Mouse (Mus musculus) frontal cortex, postnatal 14 days (tissue): ENCODE measurements at regions not wholly inside any gene's neighbourhood (a gene's known extent, or its start where the extent isn't known, plus 50 kb on each side); places are given as distances from the start of the nearest gene placed in this dataset.

Source experiments
- DNase-seq, 2 experiments: peaks; one replicate each; pipeline ENCODE4 v3.0.0; 2022; ENCODE audit warnings: low spot score in 2 of 2

- no peak for DNase-seq
Measured at GRCm38 (mm10) chr9:122437464-122437863, 86.1 kb downstream of the Abhd5 start.

DNA sequence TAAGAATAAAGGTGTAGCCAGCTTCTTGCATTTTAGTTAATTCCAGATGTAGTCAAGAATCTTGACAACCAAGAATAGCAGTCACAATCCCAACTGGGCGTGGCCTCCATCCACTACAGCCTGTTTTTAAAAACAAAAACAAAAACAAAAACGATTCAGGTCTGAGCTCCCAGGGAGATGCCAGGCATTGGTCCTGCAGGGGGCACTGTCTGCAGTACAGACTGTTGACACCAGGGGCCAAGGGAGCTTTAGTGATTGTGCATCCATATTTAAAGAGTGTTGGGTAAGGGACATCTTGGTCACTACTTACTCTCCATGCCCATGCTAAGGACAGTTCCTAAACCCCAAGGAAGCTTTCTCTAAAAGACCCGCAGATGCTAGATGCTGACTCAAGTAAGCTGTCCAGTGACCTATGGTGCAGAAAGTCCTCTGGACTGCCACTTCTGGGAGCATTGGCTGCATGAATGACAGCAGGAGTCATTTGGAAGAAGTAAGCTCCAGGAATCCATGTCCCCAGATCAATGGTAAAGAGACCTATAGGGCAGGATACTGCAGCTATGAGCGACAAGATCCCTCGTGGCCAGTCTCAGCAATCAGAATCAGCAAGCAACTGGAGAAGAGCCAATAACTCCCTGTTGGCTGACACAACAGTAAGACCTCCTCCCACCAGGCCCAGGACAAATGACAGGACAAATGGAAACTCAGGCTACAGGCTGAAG is 95.1 kb downstream of the Abhd5 start:
- no peak for DNase-seq

DNA sequence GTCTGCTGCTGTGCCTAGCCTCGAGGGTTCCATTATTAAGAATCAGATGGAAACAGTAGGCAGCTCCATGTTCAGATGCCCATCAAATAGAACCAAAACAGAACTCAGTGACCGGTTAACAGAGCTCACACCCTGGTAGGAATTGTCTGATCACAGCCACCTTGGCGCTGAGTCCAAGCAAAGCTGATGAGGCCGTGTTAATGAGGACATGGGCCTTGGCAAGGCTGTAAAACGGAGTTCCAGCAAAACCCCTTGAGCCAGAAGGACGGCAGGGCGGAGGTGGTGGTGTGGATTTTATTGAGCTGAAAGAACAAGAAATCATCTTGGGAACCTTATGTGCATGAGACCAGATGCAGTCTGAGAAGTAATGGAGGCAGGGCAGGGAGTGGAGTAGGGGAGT is 96.2 kb downstream of the Abhd5 start:
- no peak for DNase-seq

DNA sequence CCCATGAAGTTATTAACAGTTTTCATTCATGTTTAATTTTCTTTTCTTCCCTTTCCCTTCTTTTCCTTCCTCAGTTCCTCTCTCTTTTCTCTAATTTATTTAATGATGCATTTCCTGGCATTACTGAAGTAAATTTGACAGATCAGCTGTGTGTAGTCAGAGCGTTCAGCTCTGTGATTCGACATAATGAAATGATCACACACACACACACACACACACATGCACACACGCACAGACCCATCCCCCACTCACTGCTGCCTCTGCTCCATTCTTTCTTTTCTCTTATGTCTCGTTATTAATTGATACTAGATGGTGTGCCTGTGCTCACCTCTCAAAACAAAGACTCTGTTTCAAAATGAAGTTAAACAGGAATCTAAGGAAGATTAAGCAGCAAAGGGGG is 96.9 kb downstream of the Abhd5 start:
- DNase-seq = no peak

GRCm38 (mm10) chr9:122450524-122450923 is 99.1 kb downstream of the Abhd5 start:
- no peak for DNase-seq

DNA sequence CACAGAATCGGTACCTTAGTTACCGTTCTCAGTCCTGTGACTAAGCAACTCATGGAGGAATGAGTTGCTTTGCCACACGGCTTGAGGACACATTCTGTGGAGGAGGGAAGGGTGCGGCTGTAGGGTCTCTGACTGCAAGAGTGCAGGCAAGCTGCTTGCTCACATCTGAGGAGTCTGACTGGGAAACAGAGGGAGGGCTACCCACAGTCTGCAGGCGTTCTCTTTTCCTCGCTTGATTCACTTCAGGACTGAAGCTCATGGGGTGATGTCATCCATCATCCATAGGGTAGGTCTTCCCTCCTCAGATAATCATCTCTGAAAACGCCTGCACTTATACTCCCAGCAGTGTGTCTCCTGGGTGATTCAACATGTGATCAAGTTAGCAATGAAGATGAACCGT is 103.9 kb downstream of the Abhd5 start:
- DNase-seq = peak; percentile 28 to 40

DNA sequence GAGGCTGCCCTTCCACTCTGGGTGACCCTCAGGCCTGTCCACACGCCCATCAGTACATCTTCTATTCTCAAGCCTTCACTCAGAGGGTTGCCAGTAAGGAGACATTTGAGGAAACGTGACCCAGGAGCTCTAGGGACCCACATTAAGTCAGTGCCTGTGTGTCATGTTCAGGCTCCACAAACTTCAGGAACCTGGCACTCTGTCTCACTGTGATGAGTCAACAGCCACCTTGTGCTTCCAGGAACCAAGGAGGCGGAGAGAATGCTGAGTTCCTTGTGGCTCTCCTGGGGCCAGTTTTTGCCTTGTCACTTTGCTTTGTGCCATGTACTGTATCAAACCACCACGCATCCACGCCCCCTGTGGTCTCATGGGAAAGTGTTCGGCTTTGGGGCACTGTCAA is 104.4 kb downstream of the Abhd5 start:
- no peak for DNase-seq

DNA sequence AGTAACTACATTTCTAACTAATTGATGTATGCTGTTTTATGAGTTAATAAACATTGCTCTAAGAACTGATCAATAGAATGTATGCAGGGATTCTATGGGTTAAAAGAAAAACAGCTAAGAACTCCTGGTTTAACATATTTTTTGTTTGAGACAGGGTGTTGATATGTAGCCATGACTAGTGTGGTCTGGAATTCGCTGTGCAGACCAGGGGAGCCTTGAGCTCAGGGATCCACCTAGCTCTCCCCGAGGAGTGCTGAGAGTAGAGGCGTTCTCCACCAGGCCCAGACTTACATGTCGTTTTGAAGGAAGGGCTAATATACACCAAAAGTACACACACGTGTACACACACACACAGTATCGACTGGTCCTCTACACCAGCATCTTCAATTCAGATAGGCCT is 108.1 kb downstream of the Abhd5 start:
- DNase-seq = no peak

DNA sequence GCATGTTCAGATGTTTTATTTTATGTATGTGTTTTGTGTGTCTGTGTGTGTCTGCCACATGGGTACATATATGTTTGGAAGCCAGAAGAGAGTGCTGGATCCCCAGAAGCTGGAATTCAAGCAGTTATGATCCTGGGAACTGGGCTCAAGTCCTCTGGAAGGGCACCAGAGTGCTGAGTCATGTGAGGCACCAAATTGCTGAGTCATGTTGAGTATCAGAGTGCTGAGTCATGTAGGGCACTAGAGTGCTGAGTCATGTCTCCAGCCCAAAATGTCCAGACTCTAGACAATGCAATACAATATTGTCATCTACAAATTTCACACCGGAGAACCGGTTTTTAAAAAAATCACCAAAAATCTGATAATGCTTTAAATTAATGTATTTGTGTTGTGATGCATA is 120.1 kb downstream of the Abhd5 start:
- no peak for DNase-seq

GRCm38 (mm10) chr9:122476356-122476755 is 124.9 kb downstream of the Abhd5 start:
- DNase-seq = peak; percentile 23 to 33

- no peak for DNase-seq
Measured at GRCm38 (mm10) chr9:122487001-122487400, 135.6 kb downstream of the Abhd5 start.

- DNase-seq = no peak
Measured at GRCm38 (mm10) chr9:122494691-122495090, 143.3 kb downstream of the Abhd5 start.

DNA sequence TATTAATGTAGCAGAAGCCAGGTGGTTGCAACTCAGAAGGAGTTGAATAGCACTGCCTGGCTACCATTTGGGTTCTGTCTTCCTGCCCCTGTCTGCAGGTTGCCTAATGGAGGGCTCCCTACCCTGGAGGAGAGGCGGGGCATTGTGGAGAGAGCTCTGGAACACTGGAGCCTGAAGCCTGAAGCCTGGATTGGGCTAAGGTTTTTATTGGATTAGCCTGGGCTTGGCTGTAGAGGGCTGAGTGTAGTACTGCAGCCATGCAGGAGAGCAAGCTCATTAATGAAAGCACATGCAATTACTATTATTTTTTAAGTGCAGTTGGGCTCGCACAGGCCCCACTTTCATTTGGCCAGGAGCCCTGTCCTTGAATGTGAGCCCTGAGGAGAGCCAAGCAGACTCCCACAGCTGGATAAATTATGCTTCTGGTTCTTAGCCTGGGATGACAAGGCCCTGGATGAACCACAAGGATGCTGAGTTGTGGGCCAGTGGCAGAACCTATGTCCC is 145.1 kb downstream of the Abhd5 start:
- DNase-seq = no peak

DNA sequence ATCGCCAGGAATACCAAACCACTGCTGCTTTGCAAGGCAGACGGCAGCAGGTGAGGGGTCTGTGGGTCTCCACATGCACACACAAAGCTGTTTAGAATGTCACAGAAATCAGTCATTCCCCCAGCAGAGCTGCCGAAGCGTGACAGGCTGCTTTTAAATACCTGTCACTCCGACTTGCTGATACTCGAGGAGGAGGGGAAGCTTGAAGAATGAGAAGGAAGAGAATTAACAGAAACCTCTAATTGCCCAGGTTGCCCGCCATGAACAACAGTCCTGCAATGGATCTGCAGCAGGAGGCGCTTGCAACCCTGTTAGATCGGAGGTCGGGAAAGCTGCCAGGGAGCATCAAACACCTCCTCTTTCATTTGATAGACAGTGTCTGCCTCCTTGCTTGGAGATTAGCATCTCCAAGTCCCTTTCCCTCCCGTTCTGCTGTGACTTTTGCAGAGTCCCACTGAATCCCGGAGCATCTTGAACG is 150.5 kb downstream of the Abhd5 start:
- DNase-seq = no peak

DNA sequence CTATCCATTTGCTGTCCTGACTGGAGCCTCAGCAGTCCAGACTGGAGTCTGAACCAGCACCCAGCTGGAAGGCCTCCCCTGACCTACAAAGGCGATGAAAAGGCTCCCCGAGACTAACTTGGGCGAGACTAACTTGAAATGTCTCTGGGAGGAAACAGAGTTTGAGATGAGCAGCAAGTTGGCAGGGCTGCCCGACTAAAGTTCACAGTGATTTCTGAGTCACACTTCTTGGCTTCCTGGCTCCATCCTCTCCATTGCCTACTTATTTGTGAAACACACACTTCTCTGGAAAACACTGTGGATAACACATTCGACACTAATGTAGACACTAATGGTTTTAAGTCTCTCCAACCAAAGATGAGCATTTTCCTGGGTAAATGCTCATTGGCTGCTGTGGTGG is 170.2 kb downstream of the Abhd5 start:
- no peak for DNase-seq

DNA sequence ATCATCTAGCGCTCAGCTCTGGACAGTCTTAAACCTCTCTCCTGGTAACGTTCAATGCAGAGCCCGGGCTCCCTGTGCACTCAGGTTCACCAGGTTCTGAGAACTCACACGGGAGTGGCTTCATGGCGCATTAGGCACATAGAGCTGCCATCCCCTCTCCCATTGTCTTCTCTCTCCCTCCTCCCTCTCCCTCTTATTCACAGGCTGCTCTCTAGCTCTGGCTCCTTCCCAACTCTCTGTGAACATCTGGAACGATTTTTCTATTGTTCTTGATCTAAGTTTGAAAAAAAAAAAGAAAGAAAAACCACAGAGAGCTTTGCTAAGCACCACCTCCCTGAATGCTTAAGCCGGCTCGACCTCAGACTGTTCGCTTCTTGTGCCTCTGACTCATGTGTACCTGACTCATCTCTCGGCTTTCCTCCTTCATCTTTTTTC is 174.2 kb downstream of the Abhd5 start:
- no peak for DNase-seq

- no peak for DNase-seq
Measured at GRCm38 (mm10) chr9:122528267-122528666, 176.9 kb downstream of the Abhd5 start.

- DNase-seq = no peak
Measured at GRCm38 (mm10) chr9:122529721-122530120, 178.3 kb downstream of the Abhd5 start.

DNA sequence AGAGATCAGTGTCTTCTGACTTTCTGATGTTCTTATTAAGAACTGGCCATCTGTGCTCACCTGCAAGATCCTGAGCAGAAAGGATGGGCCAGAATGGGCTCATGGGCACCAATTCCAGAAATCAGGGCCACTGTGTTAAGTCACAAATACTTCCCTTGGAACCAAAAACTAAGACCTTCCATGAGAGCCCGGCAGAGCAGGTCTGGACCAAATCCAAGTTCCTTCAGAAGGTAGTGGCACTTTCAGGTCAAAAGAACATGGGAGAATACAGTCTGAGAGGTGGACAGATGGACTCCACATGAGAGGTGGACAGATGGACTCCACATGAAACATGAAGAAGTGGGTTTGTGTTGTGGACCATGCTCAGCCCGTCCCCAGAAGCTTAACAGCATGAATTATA is 180.4 kb downstream of the Abhd5 start:
- DNase-seq = no peak

DNA sequence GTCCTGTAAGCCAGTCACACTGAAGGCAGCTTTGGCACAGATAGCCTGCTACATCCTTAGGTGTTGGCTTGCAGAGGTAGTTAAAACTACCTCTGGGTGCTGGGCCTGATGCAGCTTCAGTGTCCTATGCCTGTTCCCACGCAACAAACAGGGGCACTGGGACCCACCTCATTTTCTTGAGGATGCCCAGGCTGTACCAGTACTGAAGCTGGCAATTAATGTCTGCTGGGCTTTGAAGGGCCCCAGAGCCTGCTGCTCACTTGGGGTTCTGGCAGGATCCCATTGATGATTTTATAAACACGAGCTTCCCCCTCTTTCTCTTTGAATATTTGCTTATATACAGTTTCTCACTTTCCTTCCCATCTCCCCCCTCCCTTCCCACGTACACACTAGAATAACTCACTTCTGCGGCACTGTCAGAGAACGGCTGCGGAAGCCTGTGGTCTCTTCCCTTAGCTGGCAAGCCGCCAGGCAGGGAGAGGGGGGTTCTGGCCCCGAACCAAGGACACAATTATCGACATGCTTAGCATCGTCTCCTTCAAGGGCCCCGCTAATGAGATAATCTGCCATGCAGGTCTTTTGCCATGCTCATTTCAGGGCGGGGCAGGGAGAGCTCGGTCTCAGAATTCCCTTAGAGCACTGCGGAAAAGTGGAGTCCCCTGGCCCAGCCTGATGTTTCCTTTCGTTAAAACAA is 182.9 kb downstream of the Abhd5 start:
- peak; percentile 59 to 60 for DNase-seq

DNA sequence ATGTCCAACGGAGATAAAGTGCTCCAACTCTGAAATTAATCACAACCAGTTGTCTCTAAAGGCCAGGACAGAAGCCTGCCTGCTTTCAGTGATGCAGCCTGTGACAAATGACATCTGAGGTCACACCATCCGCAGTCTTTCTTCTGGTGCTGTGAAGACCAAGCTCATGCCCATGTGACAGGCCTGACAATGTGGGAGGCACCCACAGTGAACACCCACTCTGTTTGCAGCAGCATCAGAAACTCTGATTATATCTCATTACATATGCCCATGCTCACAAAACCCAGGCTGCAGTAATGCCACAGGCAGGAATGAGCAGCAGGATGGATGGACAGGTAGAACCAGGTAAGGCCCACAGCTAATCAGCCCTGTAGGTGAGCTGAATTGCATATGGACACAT is 183.6 kb downstream of the Abhd5 start:
- DNase-seq = no peak

GRCm38 (mm10) chr9:122540091-122540490 is 188.7 kb downstream of the Abhd5 start:
- DNase-seq = no peak

GRCm38 (mm10) chr9:122556051-122556450 is 191.1 kb upstream of the Topaz1 start:
- DNase-seq = no peak
